Mouse (Mus musculus) lung, postnatal 25 days (tissue): ENCODE measurements around the gene Zc3h7b.

Experiments
- DNase-seq: peaks from one replicate; pipeline ENCODE4 v3.0.0; 2022; ENCODE audit warnings: low spot score

Gene Zc3h7b

DNA sequence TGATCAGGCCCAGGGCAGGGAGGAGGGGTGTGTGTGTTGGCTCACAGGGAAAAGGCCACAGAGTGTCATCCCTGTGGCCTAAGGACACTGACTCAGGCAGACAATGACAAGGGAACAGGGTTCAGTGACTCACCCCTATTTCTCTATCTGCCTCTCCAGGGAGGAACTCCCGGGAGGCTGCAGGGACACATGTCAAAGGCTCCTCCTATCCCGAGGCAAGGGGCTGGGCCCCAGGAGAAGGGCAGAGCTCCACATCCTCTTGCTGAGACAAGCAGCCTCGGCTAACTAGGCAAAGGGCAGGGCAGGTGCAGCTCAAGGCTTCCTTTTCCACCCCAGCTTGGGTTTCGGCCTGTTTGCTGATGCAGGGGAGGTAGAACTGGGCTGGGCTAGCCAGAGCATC, 100.9 kb downstream of the Zc3h7b start:
- peak; percentile 42 for DNase-seq
